ENCODE assay signal across 8 mouse cellular contexts in the genomic region with DNA sequence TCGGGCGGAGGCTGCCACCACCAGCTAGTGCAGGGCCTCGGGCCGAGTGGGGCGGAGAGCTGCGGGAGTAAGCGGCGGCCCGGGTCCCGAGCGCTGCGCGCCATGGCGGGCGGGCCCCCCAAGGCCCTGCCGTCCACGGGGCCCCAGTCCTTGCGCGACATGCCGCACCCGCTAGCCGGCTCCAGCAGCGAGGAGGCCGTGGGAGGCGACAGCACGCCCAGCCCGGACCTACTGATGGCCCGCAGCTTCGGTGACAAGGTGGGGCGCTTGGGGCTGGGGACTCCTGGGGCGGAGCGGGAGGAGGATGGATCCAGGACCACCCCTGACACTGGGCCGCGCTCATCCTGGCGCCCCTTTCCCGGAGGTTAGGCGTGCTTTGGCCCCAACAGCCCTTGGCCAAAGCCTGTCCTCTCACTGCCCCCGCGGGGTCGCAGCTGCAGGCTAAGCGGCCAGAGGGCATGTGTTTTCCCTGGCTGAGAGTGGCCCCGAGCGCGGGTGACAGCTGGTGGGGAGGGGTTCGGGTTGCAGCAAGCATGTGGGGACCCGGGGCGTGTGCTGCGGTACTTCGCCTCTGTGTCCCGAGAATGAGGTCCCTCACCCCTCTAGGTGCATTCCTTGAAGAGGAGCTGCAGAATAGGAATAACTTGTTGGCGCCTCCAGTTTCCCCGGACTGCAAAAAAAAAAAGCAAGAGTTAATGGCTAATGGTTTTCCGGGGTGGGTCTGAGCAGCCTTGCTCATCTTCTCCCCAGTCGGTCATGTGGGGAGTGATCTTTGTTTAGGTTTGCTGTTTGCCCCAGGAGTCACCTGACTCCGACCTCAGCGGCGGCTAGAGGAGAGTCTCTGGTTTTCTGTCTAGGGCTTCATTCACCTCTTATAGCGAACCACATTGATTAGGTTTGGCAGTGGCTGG. TPM values are rescaled to one million over a fixed set of nuclear protein-coding genes. Genes with fewer than 3 reads are reported as not detected.
DNase-seq lines count a peak whose midpoint lies in the region; ATAC-seq and TF ChIP-seq lines count a peak whose summit lies in the region.

No protein-coding gene starts in this region.

- H3K4me1 ChIP-seq in brown adipose tissue, adult 24 weeks (ENCODE audit: control insufficient read depth, insufficient read depth, insufficient read length, low read length): no peaks in the 10 kb centered on the region
- H3K4me1 ChIP-seq in forebrain, embryonic 12.5 days: peaks cover 22% of the 10 kb centered on the region
- H3K4me1 ChIP-seq in hindbrain, embryonic 13.5 days (replicated peaks): peaks cover 32% of the 10 kb centered on the region
- peaks cover 13% of the 10 kb centered on the region for H3K4me1 ChIP-seq in limb, embryonic 15.5 days
- H3K4me1 ChIP-seq in midbrain, embryonic 13.5 days (replicated peaks): peaks cover 27% of the 10 kb centered on the region
- H3K4me1 ChIP-seq in thymus, adult 2 months (replicated peaks; ENCODE audit: control insufficient read depth, insufficient read depth, low read length): peaks cover 30% of the 10 kb centered on the region

- WGBS in forebrain, embryonic 12.5 days: under 1% methylated on average over 43 of the region's 58 CpGs
- under 1% methylated on average over 53 of the region's 58 CpGs for WGBS in hindbrain, embryonic 13.5 days
- under 1% methylated on average over 48 of the region's 58 CpGs for WGBS in limb, embryonic 15.5 days
- WGBS in midbrain, embryonic 13.5 days: under 1% methylated on average over 52 of the region's 58 CpGs
- WGBS in thymus, adult 2 months: under 1% methylated on average over 58 of the region's 58 CpGs

- H3K9me3 ChIP-seq in forebrain, embryonic 12.5 days: no peaks in the 10 kb centered on the region
- no peaks in the 10 kb centered on the region for H3K9me3 ChIP-seq in hindbrain, embryonic 13.5 days
- no peaks in the 10 kb centered on the region for H3K9me3 ChIP-seq in limb, embryonic 15.5 days
- no peaks in the 10 kb centered on the region for H3K9me3 ChIP-seq in midbrain, embryonic 13.5 days

- no peaks in the 10 kb centered on the region for H3K36me3 ChIP-seq in forebrain, embryonic 12.5 days (replicated peaks)
- no peaks in the 10 kb centered on the region for H3K36me3 ChIP-seq in hindbrain, embryonic 13.5 days
- H3K36me3 ChIP-seq in limb, embryonic 15.5 days: no peaks in the 10 kb centered on the region
- H3K36me3 ChIP-seq in midbrain, embryonic 13.5 days: no peaks in the 10 kb centered on the region
- H3K36me3 ChIP-seq in thymus, adult 2 months (ENCODE audit: control insufficient read depth, insufficient read depth, low read length): no peaks in the 10 kb centered on the region

- peak overlapping the region; percentile 97 for H3K4me2 ChIP-seq in forebrain, embryonic 12.5 days
- H3K4me2 ChIP-seq in hindbrain, embryonic 13.5 days: peak overlapping the region; percentile 91
- H3K4me2 ChIP-seq in limb, embryonic 15.5 days: peak overlapping the region; percentile 93
- peak overlapping the region; percentile 97 for H3K4me2 ChIP-seq in midbrain, embryonic 13.5 days (replicated peaks)

- TF ChIP-seq CTCF in thymus, adult 2 months (IDR thresholded peaks at IDR 0.05; ENCODE audit: borderline replicate concordance, control insufficient read depth, extremely low read depth, insufficient read depth, low read length, poor library complexity): no peak

- 0 out of 2 replicates have a peak, but pooled peaks cover 3% of the 10 kb centered on the region for H3K27me3 ChIP-seq in forebrain, embryonic 12.5 days
- H3K27me3 ChIP-seq in hindbrain, embryonic 13.5 days: no peaks in the 10 kb centered on the region
- no peaks in the 10 kb centered on the region for H3K27me3 ChIP-seq in limb, embryonic 15.5 days
- no peaks in the 10 kb centered on the region for H3K27me3 ChIP-seq in midbrain, embryonic 13.5 days
- H3K27me3 ChIP-seq in thymus, adult 2 months (ENCODE audit: control insufficient read depth, insufficient read depth, low read length): no peaks in the 10 kb centered on the region

- TF ChIP-seq POLR2A in thymus, adult 2 months (IDR thresholded peaks at IDR 0.05; ENCODE audit: control insufficient read depth, extremely low read depth, insufficient read depth, low read length, poor library complexity): no peak

- H3K27ac ChIP-seq in brown adipose tissue, adult 24 weeks (replicated peaks; ENCODE audit: low read depth, low read length): peak overlapping the region; percentile 29; the same call in 1 of the 2 replicates
- peak overlapping the region; percentile 68 for H3K27ac ChIP-seq in forebrain, embryonic 12.5 days
- H3K27ac ChIP-seq in hindbrain, embryonic 13.5 days: peak overlapping the region; percentile 86
- H3K27ac ChIP-seq in limb, embryonic 15.5 days: peak overlapping the region; percentile 82
- peak overlapping the region; percentile 79 for H3K27ac ChIP-seq in midbrain, embryonic 13.5 days
- no peak overlapping the region for H3K27ac ChIP-seq in thymus, adult 2 months (ENCODE audit: control insufficient read depth, insufficient read depth, low read length)

- ATAC-seq in frontal cortex, adult (ENCODE audit: low TSS enrichment): peak; percentile 8
- peak; percentile 74 for ATAC-seq in forebrain, embryonic 12.5 days (ENCODE audit: low FRiP score)
- peak; percentile 78 for ATAC-seq in hindbrain, embryonic 13.5 days (ENCODE audit: low FRiP score)
- peak; percentile 66 for ATAC-seq in limb, embryonic 15.5 days (ENCODE audit: insufficient number of reproducible peaks, low FRiP score, low TSS enrichment, low read depth)
- ATAC-seq in midbrain, embryonic 13.5 days: peak; percentile 82

- H3K9ac ChIP-seq in forebrain, embryonic 12.5 days: peak overlapping the region; percentile 85
- H3K9ac ChIP-seq in hindbrain, embryonic 13.5 days: peak overlapping the region; percentile 95
- peak overlapping the region; percentile 77 for H3K9ac ChIP-seq in limb, embryonic 15.5 days
- H3K9ac ChIP-seq in midbrain, embryonic 13.5 days (replicated peaks): peak overlapping the region; percentile 89

- peak overlapping the region; percentile 90 for H3K4me3 ChIP-seq in brown adipose tissue, adult 24 weeks (ENCODE audit: insufficient read depth, low read depth, low read length)
- H3K4me3 ChIP-seq in forebrain, embryonic 12.5 days (replicated peaks): peak overlapping the region; percentile 91
- peak overlapping the region; percentile 93 for H3K4me3 ChIP-seq in hindbrain, embryonic 13.5 days
- H3K4me3 ChIP-seq in limb, embryonic 15.5 days: peak overlapping the region; percentile 90
- peak overlapping the region; percentile 92 for H3K4me3 ChIP-seq in midbrain, embryonic 13.5 days (replicated peaks)
- H3K4me3 ChIP-seq in thymus, adult 2 months (ENCODE audit: control insufficient read depth, insufficient read depth, low read length): peak overlapping the region; percentile 62

- DNase-seq in frontal cortex, postnatal 36 days (ENCODE audit: low spot score in 2 of 2): no peak
- peak; percentile 51 for DNase-seq in thymus, adult 2 months

RNA-seq across cellular contexts. Expression of a gene that starts 0.6 kb away (rescaled TPM):
- 1.0 and 2.5 TPM in 2 replicates for polyA plus RNA-seq in brown adipose tissue, adult 24 weeks (2012; ENCODE audit: insufficient read depth, insufficient read length, missing spikeins)
- polyA plus RNA-seq in forebrain, embryonic 12.5 days (2016; fragmentation: Nextera tagmentation; extraction: Ambion mirVana): 12.1 and 13.4 TPM in 2 replicates
- 14.2 and 14.8 TPM in 2 replicates for polyA plus RNA-seq in hindbrain, embryonic 13.5 days (2015; fragmentation: Nextera tagmentation; extraction: Ambion mirVana)
- 7.5 and 9.3 TPM in 2 replicates for polyA plus RNA-seq in limb, embryonic 15.5 days (2015; fragmentation: Nextera tagmentation; extraction: Ambion mirVana)
- 13.7 and 14.3 TPM in 2 replicates for polyA plus RNA-seq in midbrain, embryonic 13.5 days (2015; fragmentation: Nextera tagmentation; extraction: Ambion mirVana)
- 6.1 and 7.8 TPM in 2 replicates for polyA plus RNA-seq in thymus, adult 2 months (2012; rRNA removed)

RNA-seq across cellular contexts. Expression of a gene that starts 4.8 kb away (rescaled TPM):
- polyA plus RNA-seq in brown adipose tissue, adult 24 weeks (2012; ENCODE audit: insufficient read depth, insufficient read length, missing spikeins): 8.4 and 11.5 TPM in 2 replicates
- 100 and 111 TPM in 2 replicates for polyA plus RNA-seq in forebrain, embryonic 12.5 days (2016; fragmentation: Nextera tagmentation; extraction: Ambion mirVana)
- polyA plus RNA-seq in hindbrain, embryonic 13.5 days (2015; fragmentation: Nextera tagmentation; extraction: Ambion mirVana): 69.3 and 70.9 TPM in 2 replicates
- 38.7 and 43.6 TPM in 2 replicates for polyA plus RNA-seq in limb, embryonic 15.5 days (2015; fragmentation: Nextera tagmentation; extraction: Ambion mirVana)
- 80.1 and 82.0 TPM in 2 replicates for polyA plus RNA-seq in midbrain, embryonic 13.5 days (2015; fragmentation: Nextera tagmentation; extraction: Ambion mirVana)
- 26.7 and 27.8 TPM in 2 replicates for polyA plus RNA-seq in thymus, adult 2 months (2012; rRNA removed)

Comparison
In these comparisons a context has a peak if more than half of its experiments do, and no peak if none do; other contexts are left out.
1. ATAC-seq: peak in every context shown above with its lines; median percentile 82 in midbrain, embryonic 13.5 days; 78 in hindbrain, embryonic 13.5 days; 74 in forebrain, embryonic 12.5 days; 66 in limb, embryonic 15.5 days; 8 in frontal cortex, adult.